Mouse (Mus musculus) limb, embryonic 14.5 days (tissue): ENCODE data around the gene Fgfr2. TPM values are rescaled to one million over a fixed set of nuclear protein-coding genes. Genes with fewer than 3 reads are reported as not detected.

Source experiments
- ATAC-seq: fragments of 200-750 bp; cut with Nextera tagmentation; 2 replicates; pipeline ENCODE4 v1.8.0; 2017; ENCODE audit warnings: low read depth, moderate number of reproducible peaks, moderate TSS enrichment; ENCODE audit not compliant: low FRiP score
- DNase-seq: peaks from one replicate; pipeline ENCODE4 v3.0.0-alpha.2; 2015; ENCODE audit warnings: low spot score
- H3K27ac ChIP-seq: fragments of 300-500 bp; sonication (generic); replicated peaks from 2 replicates; pipeline ENCODE4 v1.5.1; 2014; ENCODE audit warnings: low read depth, mild to moderate bottlenecking, low read length, moderate library complexity, mixed read lengths
- H3K27me3 ChIP-seq: fragments of 300-500 bp; sonication (generic); 2 replicates; pipeline ENCODE4 v1.6.1; 2014; ENCODE audit warnings: low read length, mixed read lengths; ENCODE audit not compliant: control insufficient read depth, insufficient read depth
- H3K36me3 ChIP-seq: fragments of 300-500 bp; sonication (generic); 2 replicates; pipeline ENCODE4 v1.6.1; 2014; ENCODE audit warnings: mild to moderate bottlenecking, low read length, moderate library complexity, mixed read lengths; ENCODE audit not compliant: control insufficient read depth, insufficient read depth
- H3K4me1 ChIP-seq: fragments of 300-500 bp; sonication (generic); 2 replicates; pipeline ENCODE4 v1.6.1; 2014; ENCODE audit warnings: antibody characterized with exemption, low read length, mixed read lengths; ENCODE audit not compliant: control insufficient read depth, insufficient read depth
- H3K4me2 ChIP-seq: fragments of 300-500 bp; sonication (generic); replicated peaks from 2 replicates; pipeline ENCODE4 v1.6.1; 2014; ENCODE audit warnings: low read depth, mild to moderate bottlenecking, low read length, moderate library complexity; ENCODE audit not compliant: severe bottlenecking
- H3K4me3 ChIP-seq: fragments of 300-500 bp; sonication (generic); replicated peaks from 2 replicates; pipeline ENCODE4 v1.5.1; 2014; ENCODE audit warnings: low read length
- H3K9ac ChIP-seq: fragments of 300-500 bp; sonication (generic); 2 replicates; pipeline ENCODE4 v1.6.1; 2014; ENCODE audit warnings: mild to moderate bottlenecking, low read depth, low read length, moderate library complexity; ENCODE audit not compliant: severe bottlenecking
- H3K9me3 ChIP-seq: fragments of 300-500 bp; sonication (generic); 2 replicates; pipeline ENCODE4 v1.6.1; 2016; ENCODE audit warnings: low read length; ENCODE audit not compliant: control insufficient read depth
- POLR2A ChIP-seq: fragments of 200-500 bp; IDR thresholded peaks from 2 replicates; pipeline ENCODE4 v1.8.0; 2012; ENCODE audit warnings: inconsistent platforms, mild to moderate bottlenecking, moderate library complexity, borderline replicate concordance; ENCODE audit not compliant: insufficient read depth, insufficient read length; ENCODE audit errors: extremely low read depth
- WGBS: fragments of 180-500 bp; shearing (Covaris S2); extraction: QIAGEN DNeasy Blood & Tissue Kit; methylation state at CpG from one replicate; pipeline ENCODE4 v1.1.7; 2014; 5-methylcytosine and 5-hydroxymethylcytosine counted together
- polyA plus RNA-seq, 2 experiments: library from polyadenylated mRNA; depleted of rRNA in 1 of 2; stranded (reverse) in 1 of 2; unstranded in 1 of 2; fragments of >200 nt; fragmentation: Nextera tagmentation in 1 of 2; extraction: Ambion mirVana in 1 of 2; gene quantifications; 2 replicates each; pipeline versions ENCODE4 v1.2.1 to v1.2.3; 2012 to 2014

Gene Fgfr2
- polyA plus RNA-seq, 2 experiments: 131 to 133 TPM

GRCm38 (mm10) chr7:132542427-132542826 is 580.7 kb downstream of the Fgfr2 start:
- H3K27me3 ChIP-seq: no peaks in the 10 kb centered on the region
- H3K27ac ChIP-seq: no peak overlapping the region
- no peaks in the 10 kb centered on the region for H3K36me3 ChIP-seq
- ATAC-seq (no peak), DNase-seq (no peak)
- no peaks in the 10 kb centered on the region for H3K9me3 ChIP-seq
- no peak for TF ChIP-seq POLR2A
- no peak overlapping the region for H3K9ac ChIP-seq
- H3K4me1 ChIP-seq: no peaks in the 10 kb centered on the region
- no peak overlapping the region for H3K4me3 ChIP-seq
- H3K4me2 ChIP-seq: no peak overlapping the region
- 56% methylated on average over 4 of the region's 4 CpGs for whole genome bisulfite sequencing

- H3K27me3 ChIP-seq: no peaks in the 10 kb centered on the region
- H3K36me3 ChIP-seq: no peaks in the 10 kb centered on the region
- H3K9me3 ChIP-seq: no peaks in the 10 kb centered on the region
- H3K4me2 ChIP-seq: no peak overlapping the region
- TF ChIP-seq POLR2A: no peak
- no peak overlapping the region for H3K9ac ChIP-seq
- no peak overlapping the region for H3K27ac ChIP-seq
- 65% methylated on average over 3 of the region's 3 CpGs for WGBS
- ATAC-seq: no peak
- H3K4me3 ChIP-seq: no peak overlapping the region
- DNase-seq: no peak
- H3K4me1 ChIP-seq: no peaks in the 10 kb centered on the region
These were observed 581.6 kb downstream of the Fgfr2 start for GRCm38 (mm10) chr7:132541566-132541965.

- Histone ChIP-seq H3K4me2 (no peak overlapping the region), H3K4me3 (no peak overlapping the region), H3K27me3 (no peaks in the 10 kb centered on the region), H3K36me3 (no peaks in the 10 kb centered on the region), H3K9ac (no peak overlapping the region), H3K27ac (no peak overlapping the region), H3K9me3 (no peaks in the 10 kb centered on the region), H3K4me1 (no peaks in the 10 kb centered on the region)
- no peak for TF ChIP-seq POLR2A
- WGBS: 81% methylated on average over 4 of the region's 4 CpGs
- no peak for ATAC-seq
- DNase-seq: no peak
These were observed 582.6 kb downstream of the Fgfr2 start for GRCm38 (mm10) chr7:132540597-132540996.

GRCm38 (mm10) chr7:132529206-132529605 is 593.9 kb downstream of the Fgfr2 start:
- Histone ChIP-seq H3K36me3 (no peaks in the 10 kb centered on the region), H3K4me1 (no peaks in the 10 kb centered on the region), H3K27ac (no peak overlapping the region), H3K9ac (no peak overlapping the region), H3K9me3 (no peaks in the 10 kb centered on the region), H3K27me3 (no peaks in the 10 kb centered on the region), H3K4me2 (no peak overlapping the region), H3K4me3 (no peak overlapping the region)
- DNase-seq (no peak), ATAC-seq (no peak)
- no peak for TF ChIP-seq POLR2A
- 34% methylated on average over 3 of the region's 3 CpGs for WGBS

- Histone ChIP-seq H3K27ac (no peak overlapping the region), H3K4me1 (peaks cover 5% of the 10 kb centered on the region; the same call in 1 of the 2 replicates), H3K4me3 (no peak overlapping the region), H3K9ac (no peak overlapping the region), H3K36me3 (no peaks in the 10 kb centered on the region), H3K9me3 (no peaks in the 10 kb centered on the region), H3K27me3 (no peaks in the 10 kb centered on the region), H3K4me2 (no peak overlapping the region)
- no peak for DNase-seq
- TF ChIP-seq POLR2A: no peak
- WGBS: 66% methylated on average over 7 of the region's 7 CpGs
- no peak for ATAC-seq
These were observed 609.6 kb downstream of the Fgfr2 start for GRCm38 (mm10) chr7:132513419-132513982.

GRCm38 (mm10) chr7:132509110-132509509 is 614.0 kb downstream of the Fgfr2 start:
- 29% methylated on average over 2 of the region's 2 CpGs for WGBS
- H3K27ac ChIP-seq: no peak overlapping the region
- H3K9me3 ChIP-seq: no peaks in the 10 kb centered on the region
- no peaks in the 10 kb centered on the region for H3K27me3 ChIP-seq
- no peak overlapping the region for H3K4me2 ChIP-seq
- no peak overlapping the region for H3K4me3 ChIP-seq
- TF ChIP-seq POLR2A: no peak
- peaks cover 5% of the 10 kb centered on the region; the same call in 1 of the 2 replicates for H3K4me1 ChIP-seq
- no peaks in the 10 kb centered on the region for H3K36me3 ChIP-seq
- no peak for ATAC-seq
- no peak overlapping the region for H3K9ac ChIP-seq
- DNase-seq: peak; percentile 25
